Mouse (Mus musculus) neural tube, embryonic 14.5 days (tissue): ENCODE results near the gene Npff. TPM values are rescaled to one million over a fixed set of nuclear protein-coding genes. Genes with fewer than 3 reads are reported as not detected.

Experiments used
- ATAC-seq: fragments of 200-750 bp; cut with Nextera tagmentation; 2 replicates; pipeline ENCODE4 v1.8.0; 2017; ENCODE audit warnings: low read depth, mild to moderate bottlenecking, moderate TSS enrichment, moderate library complexity
- H3K27ac ChIP-seq: fragments of 300-500 bp; sonication (generic); 2 replicates; pipeline ENCODE4 v1.5.1; 2014; ENCODE audit warnings: low read depth, mild to moderate bottlenecking, control low read depth, low read length, moderate library complexity, mixed read lengths
- H3K27me3 ChIP-seq: fragments of 300-500 bp; sonication (generic); 2 replicates; pipeline ENCODE4 v1.6.1; 2014; ENCODE audit warnings: low read length; ENCODE audit not compliant: control insufficient read depth, insufficient read depth
- H3K36me3 ChIP-seq: fragments of 300-500 bp; sonication (generic); 2 replicates; pipeline ENCODE4 v1.6.1; 2014; ENCODE audit warnings: low read length, mixed read lengths; ENCODE audit not compliant: control insufficient read depth, insufficient read depth
- H3K4me1 ChIP-seq: fragments of 300-500 bp; sonication (generic); 2 replicates; pipeline ENCODE4 v1.6.1; 2014; ENCODE audit warnings: low read length; ENCODE audit not compliant: control insufficient read depth, insufficient read depth
- H3K4me2 ChIP-seq: fragments of 300-500 bp; sonication (generic); 2 replicates; pipeline ENCODE4 v1.6.1; 2014; ENCODE audit warnings: mild to moderate bottlenecking, low read depth, low read length, control low read depth
- H3K4me3 ChIP-seq: fragments of 300-500 bp; sonication (generic); 2 replicates; pipeline ENCODE4 v1.5.1; 2014; ENCODE audit warnings: low read depth, low read length, control low read depth, mixed read lengths
- H3K9ac ChIP-seq: fragments of 300-500 bp; sonication (generic); replicated peaks from 2 replicates; pipeline ENCODE4 v1.6.1; 2014; ENCODE audit warnings: low read depth, mild to moderate bottlenecking, control low read depth, low read length, mixed read lengths
- H3K9me3 ChIP-seq: fragments of 300-500 bp; sonication (generic); 2 replicates; pipeline ENCODE4 v1.6.1; 2016; ENCODE audit warnings: low read length; ENCODE audit not compliant: control insufficient read depth
- WGBS: fragments of 180-500 bp; shearing (Covaris S2); extraction: QIAGEN DNeasy Blood & Tissue Kit; methylation state at CpG from one replicate; pipeline ENCODE4 v1.1.7; 2014; 5-methylcytosine and 5-hydroxymethylcytosine counted together
- polyA plus RNA-seq: library from polyadenylated mRNA; unstranded; fragments of >200 nt; fragmentation: Nextera tagmentation; extraction: Ambion mirVana; gene quantifications from 2 replicates; pipeline ENCODE4 v1.2.1, GENCODE M21; 2014

The Npff gene
- polyA plus RNA-seq, 1 experiment from 2014 or later: 23.9 TPM

- Histone ChIP-seq H3K36me3 (peaks cover 6% of the 10 kb centered on the region; the same call in 1 of the 2 replicates), H3K27ac (peak overlapping the region; percentile 79), H3K4me2 (peak overlapping the region; percentile 51), H3K27me3 (no peaks in the 10 kb centered on the region), H3K9ac (peak overlapping the region; percentile 44), H3K4me3 (peak overlapping the region; percentile 43), H3K4me1 (peaks cover 38% of the 10 kb centered on the region), H3K9me3 (no peaks in the 10 kb centered on the region)
- ATAC-seq: peak; percentile 94
- 3% methylated on average over 34 of the region's 34 CpGs for WGBS
Measured at GRCm38 (mm10) chr15:102510590-102511284, 14.0 kb downstream of the Npff start.

- peaks cover 32% of the 10 kb centered on the region for H3K4me1 ChIP-seq
- no peaks in the 10 kb centered on the region for H3K9me3 ChIP-seq
- peak overlapping the region; percentile 79 for H3K27ac ChIP-seq
- H3K27me3 ChIP-seq: no peaks in the 10 kb centered on the region
- H3K9ac ChIP-seq: peak overlapping the region; percentile 44
- peaks cover 11% of the 10 kb centered on the region; the same call in 1 of the 2 replicates for H3K36me3 ChIP-seq
- WGBS: 3% methylated on average over 9 of the region's 9 CpGs
- peak; percentile 74 for ATAC-seq
- peak overlapping the region; percentile 51 for H3K4me2 ChIP-seq
- H3K4me3 ChIP-seq: peak overlapping the region; percentile 43
Measured at GRCm38 (mm10) chr15:102510110-102510509, 14.6 kb downstream of the Npff start.

GRCm38 (mm10) chr15:102508336-102508735 lies 16.4 kb downstream of the Npff start:
- Histone ChIP-seq H3K4me2 (no peak overlapping the region), H3K36me3 (peaks cover 28% of the 10 kb centered on the region), H3K9ac (no peak overlapping the region), H3K27ac (no peak overlapping the region), H3K27me3 (no peaks in the 10 kb centered on the region), H3K4me3 (no peak overlapping the region), H3K9me3 (no peaks in the 10 kb centered on the region), H3K4me1 (peaks cover 32% of the 10 kb centered on the region)
- no peak for ATAC-seq
- WGBS: 95% methylated on average over 3 of the region's 3 CpGs

- H3K27me3 ChIP-seq: no peaks in the 10 kb centered on the region
- H3K4me1 ChIP-seq: peaks cover 29% of the 10 kb centered on the region
- no peak overlapping the region for H3K4me3 ChIP-seq
- H3K9ac ChIP-seq: no peak overlapping the region
- H3K4me2 ChIP-seq: no peak overlapping the region
- H3K9me3 ChIP-seq: no peaks in the 10 kb centered on the region
- H3K27ac ChIP-seq: no peak overlapping the region
- H3K36me3 ChIP-seq: peaks cover 35% of the 10 kb centered on the region
- no peak for ATAC-seq
Measured at GRCm38 (mm10) chr15:102507561-102507960, 17.2 kb downstream of the Npff start.

GRCm38 (mm10) chr15:102506864-102507263 lies 17.9 kb downstream of the Npff start:
- Histone ChIP-seq H3K9me3 (no peaks in the 10 kb centered on the region), H3K27ac (no peak overlapping the region), H3K4me1 (peaks cover 22% of the 10 kb centered on the region), H3K27me3 (no peaks in the 10 kb centered on the region), H3K4me2 (no peak overlapping the region), H3K9ac (no peak overlapping the region), H3K36me3 (peaks cover 42% of the 10 kb centered on the region), H3K4me3 (no peak overlapping the region)
- ATAC-seq: no peak
- WGBS: 86% methylated on average over 1 of the region's 1 CpGs

DNA sequence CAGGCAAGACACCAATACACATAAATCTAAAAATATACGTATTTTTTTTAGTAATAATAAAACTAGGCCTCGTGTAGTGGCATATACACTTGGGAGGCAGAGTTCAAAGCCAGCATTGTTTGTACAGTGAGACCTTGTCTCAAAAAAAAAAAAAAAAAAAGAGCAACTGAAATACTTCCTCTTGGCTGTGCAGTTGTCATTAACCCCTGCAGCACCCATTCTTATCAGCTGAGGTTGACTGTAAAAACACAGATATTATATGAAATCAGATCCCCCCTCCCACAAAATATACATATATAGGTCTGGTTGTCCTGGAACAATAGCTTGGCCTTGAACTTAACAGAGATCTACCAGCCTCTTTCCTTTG lies 18.3 kb downstream of the Npff start:
- Histone ChIP-seq H3K9ac (no peak overlapping the region), H3K27ac (no peak overlapping the region), H3K9me3 (no peaks in the 10 kb centered on the region), H3K4me1 (peaks cover 18% of the 10 kb centered on the region), H3K4me3 (no peak overlapping the region), H3K4me2 (no peak overlapping the region), H3K27me3 (no peaks in the 10 kb centered on the region), H3K36me3 (peaks cover 47% of the 10 kb centered on the region)
- WGBS: 57% methylated on average over 2 of the region's 2 CpGs
- no peak for ATAC-seq

DNA sequence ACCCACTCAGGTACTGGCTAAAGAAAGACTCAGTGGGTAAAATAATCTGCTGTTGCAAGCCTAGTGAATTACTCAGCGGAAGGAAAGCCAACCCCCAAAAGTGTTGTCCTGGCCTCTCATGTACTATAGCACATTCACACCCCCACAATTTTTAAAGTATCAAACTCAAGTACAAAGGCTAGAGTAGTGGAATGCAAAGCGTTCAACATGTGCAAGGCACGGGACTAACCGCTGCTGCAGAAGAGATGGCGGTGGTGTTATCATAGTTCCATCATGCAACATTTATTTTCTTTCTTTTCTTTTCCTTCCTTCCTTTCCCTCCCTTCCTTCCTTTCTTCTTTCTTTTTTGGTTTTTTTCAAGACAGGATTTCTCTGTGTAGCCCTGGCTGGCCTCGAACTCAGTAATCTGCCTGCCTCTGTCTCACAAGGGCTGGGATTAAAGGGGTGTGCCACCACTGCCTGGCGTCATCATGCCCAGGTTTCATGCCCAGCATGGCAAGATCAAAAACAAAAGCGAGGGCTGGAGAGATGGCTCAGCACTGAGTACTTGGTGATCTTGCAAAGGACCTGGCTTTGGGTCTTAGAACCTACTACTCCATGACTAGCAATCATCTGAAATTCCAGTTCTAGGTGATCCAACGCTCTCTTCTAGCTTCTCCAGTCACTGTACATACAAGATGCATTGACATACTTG lies 18.8 kb downstream of the Npff start:
- Histone ChIP-seq H3K4me2 (no peak overlapping the region), H3K36me3 (peaks cover 52% of the 10 kb centered on the region), H3K27me3 (no peaks in the 10 kb centered on the region), H3K27ac (no peak overlapping the region), H3K9me3 (no peaks in the 10 kb centered on the region), H3K9ac (no peak overlapping the region), H3K4me3 (no peak overlapping the region), H3K4me1 (peaks cover 13% of the 10 kb centered on the region)
- WGBS: 91% methylated on average over 9 of the region's 9 CpGs
- no peak for ATAC-seq

- no peak overlapping the region for H3K27ac ChIP-seq
- no peak overlapping the region for H3K4me3 ChIP-seq
- H3K4me1 ChIP-seq: peaks cover 13% of the 10 kb centered on the region
- no peak overlapping the region for H3K4me2 ChIP-seq
- no peak for ATAC-seq
- 81% methylated on average over 12 of the region's 12 CpGs for WGBS
- H3K9ac ChIP-seq: no peak overlapping the region
- peaks cover 59% of the 10 kb centered on the region for H3K36me3 ChIP-seq
- H3K9me3 ChIP-seq: no peaks in the 10 kb centered on the region
- H3K27me3 ChIP-seq: no peaks in the 10 kb centered on the region
Measured at GRCm38 (mm10) chr15:102505073-102505769, 19.5 kb downstream of the Npff start.
